Mouse (Mus musculus) induced T-regulatory cell, adult 2 months (primary cell): ENCODE measurements around the gene E030018B13Rik.

Source experiments
- DNase-seq: peaks from one replicate; pipeline ENCODE4 v3.0.0-alpha.2; 2012; ENCODE audit warnings: low read depth

The E030018B13Rik gene

DNA sequence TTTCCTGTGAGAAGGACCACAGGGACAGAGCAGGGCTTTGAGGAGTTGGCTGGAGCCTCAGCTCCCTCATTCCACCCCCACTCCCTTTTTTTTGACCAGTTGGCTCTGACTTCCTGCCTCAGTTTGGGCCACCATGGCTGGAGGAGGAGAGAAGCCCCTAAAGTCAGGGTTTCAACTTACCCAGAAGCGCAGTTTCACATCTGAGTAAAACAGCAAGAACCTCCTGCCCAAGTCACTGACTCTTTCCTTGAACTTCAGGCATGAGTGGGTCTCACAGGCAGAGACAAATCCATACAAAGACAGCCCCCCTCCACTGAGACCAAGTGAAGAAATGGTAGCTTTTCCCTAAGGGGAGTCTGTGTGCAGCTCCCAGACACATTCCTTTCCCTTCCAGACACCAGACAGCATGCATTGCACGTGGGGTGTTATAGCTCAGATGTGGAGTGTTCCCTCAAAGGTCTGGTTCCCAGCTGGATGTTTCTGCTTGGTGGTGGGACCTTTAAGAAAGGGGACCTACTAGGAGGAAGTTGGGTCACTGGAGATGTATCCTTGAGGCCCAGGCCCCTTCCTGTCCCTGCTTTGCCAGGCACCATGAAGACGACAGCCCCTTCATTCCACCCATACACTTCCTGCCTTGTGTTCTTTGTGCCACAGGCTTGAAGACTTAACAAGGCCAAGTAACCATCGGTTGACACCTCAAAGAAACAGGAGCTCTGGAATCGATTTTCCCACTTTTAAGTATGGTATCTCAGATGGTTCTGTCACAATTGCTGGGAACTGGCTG is 49.2 kb downstream of the E030018B13Rik start:
- peak; percentile 54 for DNase-seq

DNA sequence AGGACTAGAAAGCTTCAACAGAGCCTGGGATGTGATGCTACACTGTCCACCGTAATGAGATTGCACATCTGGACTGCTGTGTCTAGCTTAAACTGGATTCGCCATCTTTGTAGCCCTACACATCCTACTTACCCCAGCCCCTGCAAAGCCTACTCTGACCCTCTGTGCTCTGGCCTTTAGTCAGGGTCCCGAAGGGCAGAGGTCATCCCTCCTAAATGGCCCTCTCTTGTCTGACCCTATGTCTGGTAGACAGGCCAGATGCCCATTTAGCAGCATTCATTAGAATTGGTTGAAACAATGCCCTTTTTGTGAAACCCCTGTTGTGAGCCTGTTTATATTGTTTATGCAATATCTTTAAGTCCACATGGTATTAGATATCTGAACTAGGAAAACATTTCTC is 53.3 kb downstream of the E030018B13Rik start:
- no peak for DNase-seq
